Mouse (Mus musculus) C2C12 (cell line): ENCODE results near the gene Cga.

Experiments used
- CTCF ChIP-seq: IDR thresholded peaks from one replicate; pipeline ENCODE4 v1.5.1; 2011; ENCODE audit not compliant: control insufficient read depth, insufficient read depth, insufficient read length
- MAX ChIP-seq: IDR thresholded peaks from one replicate; pipeline ENCODE4 v1.6.1; 2011; ENCODE audit warnings: mild to moderate bottlenecking, control low read depth
- USF1 ChIP-seq: IDR thresholded peaks from one replicate; pipeline ENCODE4 v1.6.1; 2011; ENCODE audit warnings: low read depth, mild to moderate bottlenecking, control low read depth, moderate library complexity

GRCm38 (mm10) chr4:34911401-34911800, 17.8 kb downstream of the Cga start:
- TF ChIP-seq CTCF, result no peak
- no peak for TF ChIP-seq MAX
- TF ChIP-seq USF1, result no peak
